Mouse (Mus musculus) kidney, postnatal 0 days (tissue): ENCODE measurements around the gene Got2. TPM values are rescaled to one million over a fixed set of nuclear protein-coding genes. Genes with fewer than 3 reads are reported as not detected.

Source experiments
- ATAC-seq: fragments of 200-750 bp; cut with Nextera tagmentation; replicated peaks from 2 replicates; pipeline ENCODE4 v1.8.0; 2017; ENCODE audit warnings: low read depth, moderate number of reproducible peaks, moderate TSS enrichment, moderate library complexity; ENCODE audit not compliant: low FRiP score
- DNase-seq: peaks from one replicate; pipeline ENCODE4 v3.0.0-alpha.2; 2016; ENCODE audit warnings: low spot score
- H3K27ac ChIP-seq: fragments of 300-500 bp; sonication (generic); 2 replicates; pipeline ENCODE4 v1.5.1; 2014; ENCODE audit warnings: mild to moderate bottlenecking
- H3K27me3 ChIP-seq: fragments of 300-500 bp; sonication (generic); 2 replicates; pipeline ENCODE4 v1.6.1; 2014; ENCODE audit warnings: low read length, mixed read lengths; ENCODE audit not compliant: insufficient read depth
- H3K36me3 ChIP-seq: fragments of 300-500 bp; sonication (generic); 2 replicates; pipeline ENCODE4 v1.6.1; 2014; ENCODE audit warnings: low read length, mixed read lengths; ENCODE audit not compliant: insufficient read depth
- H3K4me1 ChIP-seq: fragments of 300-500 bp; sonication (generic); replicated peaks from 2 replicates; pipeline ENCODE4 v1.6.1; 2014; ENCODE audit warnings: antibody characterized with exemption, low read length, mixed read lengths; ENCODE audit not compliant: insufficient read depth
- H3K4me2 ChIP-seq: fragments of 300-500 bp; sonication (generic); 2 replicates; pipeline ENCODE4 v1.6.1; 2014; ENCODE audit warnings: mild to moderate bottlenecking, low read length, moderate library complexity, mixed read lengths
- H3K4me3 ChIP-seq: fragments of 300-500 bp; sonication (generic); replicated peaks from 2 replicates; pipeline ENCODE4 v1.5.1; 2014; ENCODE audit warnings: low read depth, low read length
- H3K9ac ChIP-seq: fragments of 300-500 bp; sonication (generic); 2 replicates; pipeline ENCODE4 v1.6.1; 2014; ENCODE audit warnings: low read depth, low read length
- H3K9me3 ChIP-seq: fragments of 300-500 bp; sonication (generic); replicated peaks from 2 replicates; pipeline ENCODE4 v1.6.1; 2016; ENCODE audit warnings: low read length, inconsistent platforms, mixed read lengths
- CTCF ChIP-seq: IDR thresholded peaks from 2 replicates; pipeline ENCODE4 v1.5.1; 2016; ENCODE audit warnings: antibody characterized with exemption, low read depth, mild to moderate bottlenecking, moderate library complexity
- WGBS: fragments of 180-500 bp; shearing (Covaris S2); extraction: QIAGEN DNeasy Blood & Tissue Kit; methylation state at CpG from one replicate; pipeline ENCODE4 v1.1.7; 2014; 5-methylcytosine and 5-hydroxymethylcytosine counted together
- polyA plus RNA-seq: library from polyadenylated mRNA; unstranded; fragments of >200 nt; fragmentation: Nextera tagmentation; extraction: Ambion mirVana; gene quantifications from 2 replicates; pipeline ENCODE4 v1.2.1, GENCODE M21; 2015

Gene Got2
- polyA plus RNA-seq, 1 experiment from 2014 or later, result 266 TPM

- Histone ChIP-seq H3K9ac (no peak overlapping the region), H3K27ac (no peak overlapping the region), H3K27me3 (no peaks in the 10 kb centered on the region), H3K36me3 (no peaks in the 10 kb centered on the region), H3K9me3 (no peaks in the 10 kb centered on the region), H3K4me1 (no peaks in the 10 kb centered on the region), H3K4me2 (no peak overlapping the region), H3K4me3 (no peak overlapping the region)
- no peak for TF ChIP-seq CTCF
- ATAC-seq (no peak), DNase-seq (no peak)
- WGBS, result 63% methylated on average over 3 of the region's 3 CpGs
These were observed 70.8 kb downstream of the Got2 start for GRCm38 (mm10) chr8:95817597-95817996.

DNA sequence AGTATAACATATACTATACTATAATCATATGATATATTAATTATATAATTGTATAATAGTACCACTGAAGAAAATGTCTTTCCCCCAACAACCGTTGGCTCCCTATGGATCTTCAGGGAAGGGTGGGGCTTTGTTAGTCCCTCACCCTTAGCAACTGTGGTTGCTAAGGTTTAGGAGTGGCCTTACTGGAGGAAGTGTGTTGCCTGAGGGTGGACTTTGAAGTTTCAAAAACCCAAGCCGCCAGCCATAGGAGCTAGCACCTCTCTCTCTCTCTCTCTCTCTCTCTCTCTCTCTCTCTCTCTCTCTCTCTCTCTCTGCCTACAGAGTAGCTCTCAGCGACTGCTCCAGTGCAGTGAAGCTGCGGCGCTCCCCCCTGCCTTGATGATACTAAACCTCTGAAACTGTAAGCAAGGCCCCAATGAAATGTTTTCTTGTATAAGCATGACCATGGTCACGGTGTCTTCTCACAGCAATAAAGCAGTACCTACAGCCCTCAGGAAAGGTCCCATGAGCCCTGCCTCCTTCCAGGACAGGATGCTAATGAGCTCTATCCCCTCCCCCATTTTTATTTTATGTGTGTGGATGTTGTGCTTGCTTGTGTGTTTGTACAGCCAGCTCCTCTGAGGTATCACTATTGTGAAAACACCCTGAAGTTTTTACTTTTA lies 72.2 kb downstream of the Got2 start:
- H3K36me3 ChIP-seq, result no peaks in the 10 kb centered on the region
- H3K4me1 ChIP-seq, result no peaks in the 10 kb centered on the region
- ATAC-seq (no peak), DNase-seq (no peak)
- H3K4me3 ChIP-seq, result no peak overlapping the region
- WGBS, result 25% methylated on average over 6 of the region's 6 CpGs
- H3K4me2 ChIP-seq, result no peak overlapping the region
- no peak overlapping the region for H3K27ac ChIP-seq
- H3K9ac ChIP-seq, result no peak overlapping the region
- no peaks in the 10 kb centered on the region for H3K9me3 ChIP-seq
- no peaks in the 10 kb centered on the region for H3K27me3 ChIP-seq
- TF ChIP-seq CTCF, result no peak

Other genes starting within 250 kb of the Got2 start
- 22.0 and 22.2 TPM in 2 replicates for gene Ndrg4, start 211.6 kb downstream of the Got2 start, polyA plus RNA-seq
- gene Setd6, start 172.7 kb downstream of the Got2 start, polyA plus RNA-seq, result 15.3 and 16.8 TPM in 2 replicates
- 28.7 and 34.9 TPM in 2 replicates for gene Cnot1, start 81.1 kb downstream of the Got2 start, polyA plus RNA-seq
- gene Sap18b, start 63.2 kb downstream of the Got2 start, polyA plus RNA-seq, result 414 and 422 TPM in 2 replicates
- 12.6 and 12.9 TPM in 2 replicates for gene Slc38a7, start 35.0 kb downstream of the Got2 start, polyA plus RNA-seq